Mouse (Mus musculus) embryonic facial prominence, embryonic 15.5 days (tissue): ENCODE results near the gene Ado. TPM values are rescaled to one million over a fixed set of nuclear protein-coding genes. Genes with fewer than 3 reads are reported as not detected.

Source experiments
- ATAC-seq: fragments of 200-750 bp; cut with Nextera tagmentation; 2 replicates; pipeline ENCODE4 v1.8.0; 2017; ENCODE audit warnings: low read depth, moderate TSS enrichment; ENCODE audit not compliant: insufficient number of reproducible peaks, low FRiP score, low TSS enrichment
- H3K27ac ChIP-seq: fragments of 300-500 bp; sonication (generic); replicated peaks from 2 replicates; pipeline ENCODE4 v1.5.1; 2015; ENCODE audit warnings: mild to moderate bottlenecking, inconsistent platforms
- H3K27me3 ChIP-seq: fragments of 300-500 bp; sonication (generic); 2 replicates; pipeline ENCODE4 v1.6.1; 2015; ENCODE audit warnings: inconsistent platforms
- H3K36me3 ChIP-seq: fragments of 300-500 bp; sonication (generic); 2 replicates; pipeline ENCODE4 v1.6.1; 2015; ENCODE audit warnings: mild to moderate bottlenecking, inconsistent platforms
- H3K4me1 ChIP-seq: fragments of 300-500 bp; sonication (generic); 2 replicates; pipeline ENCODE4 v1.6.1; 2015; ENCODE audit warnings: inconsistent platforms
- H3K4me2 ChIP-seq: fragments of 300-500 bp; sonication (generic); replicated peaks from 2 replicates; pipeline ENCODE4 v1.6.1; 2015; ENCODE audit warnings: mild to moderate bottlenecking, inconsistent platforms
- H3K4me3 ChIP-seq: fragments of 300-500 bp; sonication (generic); replicated peaks from 2 replicates; pipeline ENCODE4 v1.5.1; 2015; ENCODE audit warnings: mild to moderate bottlenecking, inconsistent platforms
- H3K9ac ChIP-seq: fragments of 300-500 bp; sonication (generic); 2 replicates; pipeline ENCODE4 v1.6.1; 2015; ENCODE audit warnings: inconsistent platforms
- H3K9me3 ChIP-seq: fragments of 300-500 bp; sonication (generic); replicated peaks from 2 replicates; pipeline ENCODE4 v1.6.1; 2016; ENCODE audit warnings: inconsistent platforms
- WGBS: fragments of 180-500 bp; shearing (Covaris S2); methylation state at CpG from one replicate; pipeline ENCODE4 v1.1.7; 2015; 5-methylcytosine and 5-hydroxymethylcytosine counted together
- polyA plus RNA-seq: library from polyadenylated mRNA; unstranded; fragments of >200 nt; fragmentation: Nextera tagmentation; extraction: Ambion mirVana; gene quantifications from 2 replicates; pipeline ENCODE4 v1.2.1, GENCODE M21; 2015

Ado gene
- 61.2 and 61.7 TPM in 2 replicates for polyA plus RNA-seq

DNA sequence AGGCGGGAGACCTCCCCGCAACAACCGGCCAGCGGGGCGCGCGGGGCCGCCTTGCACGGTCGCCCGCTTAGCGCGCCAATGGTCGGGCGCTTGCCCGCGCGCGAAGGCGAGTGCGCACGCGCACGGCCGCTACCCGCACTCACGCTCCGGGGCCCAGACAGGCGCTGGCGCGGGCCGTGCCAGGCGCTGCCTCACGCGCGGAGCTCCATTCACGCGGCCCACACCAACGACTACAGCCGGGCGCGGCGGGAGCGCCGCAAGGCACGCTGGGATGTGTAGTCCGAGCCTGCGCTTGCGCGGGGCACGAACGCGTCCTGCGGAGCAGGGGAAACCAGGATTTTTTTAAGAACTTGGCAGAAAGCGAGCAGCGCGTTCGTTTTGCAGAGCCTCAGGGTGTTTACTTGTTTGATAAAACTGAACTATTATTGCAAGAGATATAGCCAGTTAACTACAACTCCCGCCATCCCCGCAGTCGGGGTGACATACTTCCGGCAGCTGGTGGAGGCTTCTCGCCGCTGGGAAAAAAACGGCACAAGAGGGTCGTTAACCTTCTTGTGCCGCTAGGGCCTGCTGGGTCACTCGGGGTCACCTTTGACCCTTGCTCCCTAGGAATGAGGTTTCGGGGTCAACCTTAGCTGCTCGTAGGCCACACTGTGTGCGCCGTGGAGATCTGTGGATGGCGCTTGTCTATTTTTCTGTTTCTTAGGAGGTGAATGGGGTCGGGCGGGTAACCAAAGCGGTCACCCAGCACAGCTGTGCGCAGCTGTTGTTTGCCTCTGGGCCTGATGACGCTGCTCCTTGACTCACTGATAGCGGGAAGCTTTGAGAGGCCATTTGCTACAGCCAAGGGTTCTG is at the start of gene Ado:
Gene Ado, minus strand, starts transcription at position 79 of the 855 bp plus-strand sequence.
- under 1% methylated on average over 77 of the region's 79 CpGs for WGBS
- Histone ChIP-seq H3K9ac (peak within 1 kb of the TSS; percentile 95), H3K9me3 (no peaks in the 10 kb centered on the region), H3K27ac (peak within 1 kb of the TSS; percentile 96), H3K4me2 (peak within 1 kb of the TSS; percentile 93), H3K36me3 (peaks cover 3% of the 10 kb centered on the region; the same call in 1 of the 2 replicates), H3K27me3 (no peaks in the 10 kb centered on the region), H3K4me1 (peaks cover 22% of the 10 kb centered on the region), H3K4me3 (peak within 1 kb of the TSS; percentile 89)
- peak; percentile 96 for ATAC-seq

DNA sequence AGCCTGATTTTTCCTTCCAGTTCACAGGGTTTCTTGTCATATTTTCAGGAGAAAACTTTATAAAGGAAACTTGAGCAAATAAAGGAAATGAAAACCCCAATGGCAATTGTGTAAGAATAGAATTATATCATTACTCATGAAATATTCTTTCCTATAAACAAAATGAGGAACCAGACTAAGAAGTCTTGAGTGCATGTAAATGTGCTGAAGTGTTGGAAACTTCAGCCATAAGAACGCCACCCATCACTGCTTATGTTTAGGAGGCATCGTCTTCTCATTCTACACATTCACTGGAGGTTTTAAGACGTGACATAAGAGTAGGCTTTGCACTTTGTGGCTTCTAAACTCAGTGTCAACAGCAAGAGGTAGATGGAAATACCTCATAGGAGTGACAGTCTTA is 46.5 kb upstream of the Ado start:
- H3K4me2 ChIP-seq, result no peak overlapping the region
- no peaks in the 10 kb centered on the region for H3K9me3 ChIP-seq
- no peaks in the 10 kb centered on the region for H3K27me3 ChIP-seq
- 86% methylated on average over 3 of the region's 3 CpGs for WGBS
- no peak overlapping the region for H3K9ac ChIP-seq
- H3K4me3 ChIP-seq, result no peak overlapping the region
- no peak overlapping the region for H3K27ac ChIP-seq
- H3K4me1 ChIP-seq, result no peaks in the 10 kb centered on the region
- no peak for ATAC-seq
- H3K36me3 ChIP-seq, result no peaks in the 10 kb centered on the region

DNA sequence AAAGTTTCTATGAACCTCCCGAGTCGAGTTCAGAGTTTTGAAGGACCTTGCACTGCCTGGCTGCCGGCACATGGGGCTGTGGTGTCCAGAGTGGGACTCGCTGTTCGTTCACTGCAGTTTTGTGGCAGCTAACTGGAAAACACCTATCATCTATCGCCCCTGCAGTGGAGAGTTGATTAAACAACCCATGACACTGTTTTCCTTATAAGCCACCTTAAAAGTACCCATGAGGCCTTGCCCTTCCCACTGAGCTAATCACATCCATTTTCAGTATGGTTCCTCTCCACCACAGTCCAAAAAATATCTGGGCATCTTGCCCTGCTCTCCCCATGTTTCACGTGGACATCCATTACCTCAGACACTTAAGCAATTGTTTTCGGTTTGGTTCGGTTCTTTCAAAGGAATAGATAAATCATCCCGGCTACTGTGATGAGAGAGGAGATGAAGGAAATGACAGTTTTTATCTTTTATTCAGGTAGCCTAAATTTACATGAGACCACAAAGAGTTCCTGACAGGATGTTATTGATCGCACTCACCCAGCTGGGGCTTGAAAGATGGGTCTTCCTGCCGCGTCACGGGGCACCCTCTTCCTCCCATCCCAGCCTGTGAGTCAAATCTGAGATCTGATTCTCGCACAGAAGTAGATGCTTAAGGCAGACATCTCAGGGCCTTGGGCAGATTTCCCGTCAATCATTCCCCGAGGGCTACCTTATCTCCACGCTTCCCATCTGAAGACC is 37.3 kb upstream of the Ado start:
- no peak overlapping the region for H3K4me3 ChIP-seq
- no peak for ATAC-seq
- 80% methylated on average over 18 of the region's 18 CpGs for WGBS
- H3K9ac ChIP-seq, result no peak overlapping the region
- H3K36me3 ChIP-seq, result no peaks in the 10 kb centered on the region
- H3K27me3 ChIP-seq, result no peaks in the 10 kb centered on the region
- H3K4me1 ChIP-seq, result no peaks in the 10 kb centered on the region
- no peak overlapping the region for H3K4me2 ChIP-seq
- no peak overlapping the region for H3K27ac ChIP-seq
- H3K9me3 ChIP-seq, result no peaks in the 10 kb centered on the region

DNA sequence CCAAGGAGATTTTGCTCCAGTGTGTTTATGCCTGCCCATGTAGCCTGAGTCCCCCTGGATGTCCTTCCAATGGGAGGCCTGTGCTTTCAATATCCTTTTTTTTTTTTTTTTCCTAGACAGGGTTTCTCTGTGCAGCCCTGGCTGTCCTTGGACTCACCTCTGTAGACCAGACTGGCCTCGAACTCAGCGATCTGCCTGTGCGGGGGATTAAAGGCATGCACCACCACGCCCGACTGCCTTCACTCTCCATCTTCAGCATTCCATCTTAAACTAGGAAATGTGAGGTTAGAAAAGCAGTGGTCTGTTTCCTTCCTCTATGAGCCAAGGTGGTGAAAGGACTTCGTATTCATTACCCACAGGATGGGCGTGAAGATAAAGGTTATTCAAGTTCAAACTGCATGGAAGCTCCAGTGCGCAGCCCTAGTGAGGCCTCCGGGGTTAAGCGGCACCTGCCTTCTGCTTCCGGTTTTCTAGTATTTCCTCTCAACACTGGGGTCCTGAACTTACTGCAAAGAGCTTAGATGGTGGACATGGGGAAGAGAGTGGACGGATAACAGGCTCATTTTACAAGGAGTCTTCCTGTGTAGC is 33.0 kb upstream of the Ado start:
- Histone ChIP-seq H3K4me1 (no peaks in the 10 kb centered on the region), H3K36me3 (no peaks in the 10 kb centered on the region), H3K27me3 (no peaks in the 10 kb centered on the region), H3K27ac (no peak overlapping the region), H3K4me2 (no peak overlapping the region), H3K9me3 (no peaks in the 10 kb centered on the region), H3K4me3 (no peak overlapping the region), H3K9ac (no peak overlapping the region)
- WGBS, result 76% methylated on average over 12 of the region's 12 CpGs
- ATAC-seq, result no peak

DNA sequence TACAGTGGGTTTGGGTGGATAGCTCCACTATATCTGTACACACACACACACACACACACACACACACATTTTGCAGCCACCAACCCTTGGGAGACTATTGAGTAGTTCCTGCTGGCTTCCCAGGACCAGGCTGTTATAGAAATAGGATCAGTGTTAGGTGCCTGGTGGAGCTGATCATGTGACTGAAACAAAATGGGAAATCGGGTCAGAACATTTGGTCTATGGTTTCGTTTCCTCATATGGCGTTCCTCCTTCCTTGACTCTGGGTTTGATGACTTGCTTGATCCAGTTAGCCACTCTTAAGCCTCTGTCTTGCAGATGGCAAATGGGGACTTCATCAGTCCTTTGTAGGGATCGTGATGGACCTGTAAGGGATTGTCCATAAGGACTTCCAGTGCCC is 31.1 kb upstream of the Ado start:
- no peak for ATAC-seq
- Histone ChIP-seq H3K27ac (no peak overlapping the region), H3K4me1 (no peaks in the 10 kb centered on the region), H3K4me3 (no peak overlapping the region), H3K4me2 (no peak overlapping the region), H3K9ac (no peak overlapping the region), H3K27me3 (no peaks in the 10 kb centered on the region), H3K9me3 (no peaks in the 10 kb centered on the region), H3K36me3 (no peaks in the 10 kb centered on the region)
- 91% methylated on average over 4 of the region's 4 CpGs for WGBS

DNA sequence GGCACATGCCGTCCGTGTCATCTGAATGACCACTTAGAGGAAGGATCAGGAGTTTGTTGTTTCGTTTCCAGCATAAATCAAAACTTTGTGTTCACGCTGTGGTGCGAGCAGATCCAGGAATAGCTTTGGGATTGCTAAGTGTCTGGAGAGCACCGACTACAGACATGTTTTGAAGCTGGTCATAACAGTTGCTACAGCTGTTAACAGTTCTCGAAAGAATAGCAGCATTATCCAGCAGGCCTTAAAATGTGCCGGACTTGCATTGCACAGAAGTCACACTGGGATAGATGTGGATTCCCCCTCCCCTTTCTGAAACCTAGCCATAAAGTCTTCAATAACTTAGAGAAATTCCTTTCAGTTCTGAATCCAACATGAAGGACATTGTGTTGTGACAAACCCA is 24.6 kb upstream of the Ado start:
- Histone ChIP-seq H3K4me3 (no peak overlapping the region), H3K9me3 (no peaks in the 10 kb centered on the region), H3K27me3 (no peaks in the 10 kb centered on the region), H3K9ac (no peak overlapping the region), H3K4me2 (no peak overlapping the region), H3K4me1 (no peaks in the 10 kb centered on the region), H3K36me3 (no peaks in the 10 kb centered on the region), H3K27ac (no peak overlapping the region)
- WGBS, result 53% methylated on average over 8 of the region's 8 CpGs
- no peak for ATAC-seq

DNA sequence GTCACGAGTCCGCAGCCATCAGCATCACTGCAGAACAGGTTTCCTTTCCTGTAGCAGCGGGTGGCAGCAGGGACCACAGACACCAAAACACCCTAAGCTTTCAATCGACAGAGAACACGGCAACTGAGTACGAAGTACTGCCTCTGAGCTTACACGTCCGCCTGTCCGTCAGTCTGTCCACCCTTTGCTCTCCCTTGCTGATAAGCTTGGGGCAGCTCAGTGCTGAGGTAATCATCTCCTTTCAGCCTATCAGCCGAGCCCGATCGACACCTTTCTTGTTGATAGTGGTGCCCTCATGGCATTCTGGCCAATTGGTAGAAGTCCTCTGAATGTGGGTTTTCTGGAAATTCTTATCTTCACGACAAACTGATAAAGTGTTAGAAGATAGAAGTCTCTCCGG is 22.7 kb upstream of the Ado start:
- Histone ChIP-seq H3K27me3 (no peaks in the 10 kb centered on the region), H3K4me3 (no peak overlapping the region), H3K36me3 (no peaks in the 10 kb centered on the region), H3K9me3 (no peaks in the 10 kb centered on the region), H3K9ac (no peak overlapping the region), H3K27ac (no peak overlapping the region), H3K4me2 (no peak overlapping the region), H3K4me1 (no peaks in the 10 kb centered on the region)
- ATAC-seq, result no peak
- WGBS, result 88% methylated on average over 14 of the region's 14 CpGs

DNA sequence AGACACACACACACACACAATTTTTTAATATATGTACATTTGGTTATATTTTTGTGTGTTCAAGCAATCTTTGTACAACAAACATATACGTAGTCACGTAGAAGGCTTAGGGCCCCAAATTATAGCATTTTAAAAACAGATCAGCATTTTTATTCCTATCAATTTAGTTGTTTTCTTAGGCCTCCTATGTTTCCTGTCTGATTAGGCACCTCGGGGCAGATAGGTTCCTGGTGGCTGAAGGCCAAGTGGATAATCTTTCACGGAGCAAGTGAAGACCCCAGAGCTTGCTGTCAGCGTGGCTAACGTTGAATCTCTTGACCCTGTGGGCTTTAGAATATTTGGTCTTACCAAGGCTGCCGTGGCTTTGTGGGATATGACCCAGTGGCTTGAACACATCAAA is 20.8 kb upstream of the Ado start:
- Histone ChIP-seq H3K4me2 (no peak overlapping the region), H3K4me3 (no peak overlapping the region)

DNA sequence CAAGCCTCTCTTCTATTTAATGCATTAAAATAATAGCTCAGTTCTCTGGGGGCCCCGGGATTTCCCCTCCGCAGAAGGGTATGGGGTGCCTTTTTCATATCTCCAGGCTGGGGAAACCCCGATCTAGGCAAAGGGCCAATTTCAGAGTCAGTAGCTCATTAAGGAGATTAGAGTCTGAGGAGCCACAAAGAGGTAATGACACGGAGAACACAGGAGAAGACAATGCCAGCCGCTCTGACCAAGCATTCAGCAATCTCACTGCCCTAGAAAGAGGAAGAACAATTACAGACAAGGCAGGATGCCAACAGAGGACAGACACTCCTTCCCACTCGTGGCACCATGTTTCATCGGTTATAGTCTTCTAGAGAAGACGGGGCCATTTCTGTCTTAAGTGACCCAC is 17.3 kb upstream of the Ado start:
- no peak for ATAC-seq
- H3K9me3 ChIP-seq, result no peaks in the 10 kb centered on the region
- 58% methylated on average over 8 of the region's 8 CpGs for WGBS
- no peaks in the 10 kb centered on the region for H3K4me1 ChIP-seq
- no peak overlapping the region for H3K4me2 ChIP-seq
- H3K4me3 ChIP-seq, result no peak overlapping the region
- H3K36me3 ChIP-seq, result no peaks in the 10 kb centered on the region
- H3K27me3 ChIP-seq, result no peaks in the 10 kb centered on the region
- H3K27ac ChIP-seq, result no peak overlapping the region
- H3K9ac ChIP-seq, result no peak overlapping the region

More for the DNA sequence above, 20.8 kb upstream of the Ado start:
- Histone ChIP-seq H3K36me3 (no peaks in the 10 kb centered on the region), H3K27ac (no peak overlapping the region), H3K9ac (no peak overlapping the region), H3K9me3 (no peaks in the 10 kb centered on the region), H3K4me1 (no peaks in the 10 kb centered on the region), H3K27me3 (no peaks in the 10 kb centered on the region)
- ATAC-seq, result no peak
- 49% methylated on average over 7 of the region's 7 CpGs for WGBS

DNA sequence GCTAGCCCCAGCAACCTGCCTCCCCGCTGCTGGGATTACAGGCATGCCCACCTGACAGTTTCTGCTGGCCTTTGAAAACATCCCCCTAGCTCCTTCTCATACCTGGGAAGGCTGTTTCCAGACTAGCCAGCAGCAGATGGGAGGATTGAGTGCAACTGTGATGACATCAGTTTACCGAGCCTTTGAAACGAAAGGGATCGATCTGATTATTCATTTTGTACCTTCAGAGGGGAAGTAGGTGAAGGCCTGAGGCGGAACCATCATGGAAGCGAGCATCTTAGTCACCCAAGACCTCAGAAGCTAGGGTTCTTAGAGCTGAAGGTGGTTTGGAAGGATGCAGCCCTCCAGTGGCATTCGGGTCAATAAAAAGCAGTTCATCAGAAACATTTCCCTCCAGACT is 15.8 kb upstream of the Ado start:
- Histone ChIP-seq H3K27me3 (no peaks in the 10 kb centered on the region), H3K4me2 (no peak overlapping the region), H3K27ac (no peak overlapping the region), H3K36me3 (no peaks in the 10 kb centered on the region), H3K9ac (no peak overlapping the region), H3K4me3 (no peak overlapping the region), H3K4me1 (no peaks in the 10 kb centered on the region), H3K9me3 (no peaks in the 10 kb centered on the region)
- WGBS, result 87% methylated on average over 7 of the region's 7 CpGs
- ATAC-seq, result no peak

DNA sequence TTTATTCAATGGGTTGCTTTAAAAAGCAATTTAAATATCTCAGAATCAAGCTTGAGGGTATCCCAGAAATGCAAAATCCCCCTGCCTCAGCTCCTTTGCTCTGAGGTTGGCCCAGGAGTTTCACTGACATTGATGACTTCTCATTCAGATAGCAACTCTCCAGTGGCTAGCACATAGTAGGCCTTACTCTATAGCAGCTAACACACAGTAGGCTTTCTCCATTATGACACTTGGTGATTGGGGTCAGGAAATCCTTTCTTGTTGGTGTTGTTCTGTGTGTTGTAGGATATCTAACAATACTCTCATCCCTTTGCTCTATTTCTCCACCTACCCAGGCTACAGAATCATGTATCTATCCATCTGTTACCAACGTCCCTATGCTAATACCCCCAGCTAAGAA is 12.4 kb upstream of the Ado start:
- H3K27me3 ChIP-seq, result no peaks in the 10 kb centered on the region
- H3K4me3 ChIP-seq, result no peak overlapping the region
- H3K9me3 ChIP-seq, result no peaks in the 10 kb centered on the region
- no peak for ATAC-seq
- no peaks in the 10 kb centered on the region for H3K36me3 ChIP-seq
- no peak overlapping the region for H3K27ac ChIP-seq
- H3K4me2 ChIP-seq, result no peak overlapping the region
- H3K4me1 ChIP-seq, result no peaks in the 10 kb centered on the region
- no peak overlapping the region for H3K9ac ChIP-seq
- WGBS, result 65% methylated on average over 1 of the region's 1 CpGs
